Mouse (Mus musculus) limb, embryonic 13.5 days (tissue): ENCODE measurements around the gene Hrh1. TPM values are rescaled to one million over a fixed set of nuclear protein-coding genes. Genes with fewer than 3 reads are reported as not detected.

Experiments used
- ATAC-seq: fragments of 200-750 bp; cut with Nextera tagmentation; 2 replicates; pipeline ENCODE4 v1.8.0; 2017; ENCODE audit warnings: low read depth, moderate number of reproducible peaks, moderate TSS enrichment; ENCODE audit not compliant: low FRiP score
- H3K27ac ChIP-seq: fragments of 300-500 bp; sonication (generic); 2 replicates; pipeline ENCODE4 v1.5.1; 2015; ENCODE audit warnings: inconsistent platforms, mild to moderate bottlenecking, moderate library complexity
- H3K27me3 ChIP-seq: fragments of 300-500 bp; sonication (generic); 2 replicates; pipeline ENCODE4 v1.6.1; 2015; ENCODE audit warnings: mild to moderate bottlenecking, inconsistent platforms
- H3K36me3 ChIP-seq: fragments of 300-500 bp; sonication (generic); 2 replicates; pipeline ENCODE4 v1.6.1; 2015; ENCODE audit warnings: inconsistent platforms, mild to moderate bottlenecking, moderate library complexity
- H3K4me1 ChIP-seq: fragments of 300-500 bp; sonication (generic); 2 replicates; pipeline ENCODE4 v1.6.1; 2015; ENCODE audit warnings: inconsistent platforms
- H3K4me2 ChIP-seq: fragments of 300-500 bp; sonication (generic); replicated peaks from 2 replicates; pipeline ENCODE4 v1.6.1; 2015; ENCODE audit warnings: inconsistent platforms, mild to moderate bottlenecking, moderate library complexity
- H3K4me3 ChIP-seq: fragments of 300-500 bp; sonication (generic); 2 replicates; pipeline ENCODE4 v1.5.1; 2015; ENCODE audit warnings: moderate library complexity, mild to moderate bottlenecking, inconsistent platforms
- H3K9ac ChIP-seq: fragments of 300-500 bp; sonication (generic); 2 replicates; pipeline ENCODE4 v1.6.1; 2015; ENCODE audit warnings: mild to moderate bottlenecking, inconsistent platforms
- H3K9me3 ChIP-seq: fragments of 300-500 bp; sonication (generic); 2 replicates; pipeline ENCODE4 v1.6.1; 2016; ENCODE audit warnings: inconsistent platforms
- WGBS: fragments of 180-500 bp; shearing (Covaris S2); methylation state at CpG from one replicate; pipeline ENCODE4 v1.1.7; 2015; 5-methylcytosine and 5-hydroxymethylcytosine counted together
- polyA plus RNA-seq: library from polyadenylated mRNA; unstranded; fragments of >200 nt; fragmentation: Nextera tagmentation; extraction: Ambion mirVana; gene quantifications from 2 replicates; pipeline ENCODE4 v1.2.1, GENCODE M21; 2015

The Hrh1 gene
- polyA plus RNA-seq, 1 experiment from 2014 or later, result 0.27 TPM

DNA sequence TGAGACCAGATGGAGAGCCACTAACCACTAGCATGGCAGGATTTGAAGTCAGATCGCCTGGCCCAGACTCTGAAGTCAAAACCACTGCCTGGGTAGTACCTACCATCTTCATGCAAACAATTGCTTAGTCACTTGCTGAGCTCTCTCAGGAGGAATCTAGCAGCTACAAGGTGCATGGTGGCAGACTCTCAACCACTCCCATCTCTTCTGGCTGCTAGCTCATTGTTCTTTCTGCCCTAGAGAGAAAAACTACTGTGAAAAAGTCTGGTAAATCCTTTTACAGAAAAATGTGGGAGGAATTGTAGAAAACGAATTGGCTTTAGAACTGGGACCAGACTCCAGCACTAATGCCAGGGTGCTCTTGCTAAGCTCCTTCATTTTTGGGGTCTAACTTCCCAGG, 7.6 kb upstream of the Hrh1 start:
- Histone ChIP-seq H3K27ac (no peak overlapping the region), H3K27me3 (peaks cover 29% of the 10 kb centered on the region), H3K4me2 (no peak overlapping the region), H3K9me3 (no peaks in the 10 kb centered on the region), H3K4me1 (peaks cover 7% of the 10 kb centered on the region), H3K36me3 (no peaks in the 10 kb centered on the region), H3K9ac (no peak overlapping the region), H3K4me3 (no peak overlapping the region)
- 77% methylated on average over 2 of the region's 2 CpGs for WGBS
- ATAC-seq, result no peak

DNA sequence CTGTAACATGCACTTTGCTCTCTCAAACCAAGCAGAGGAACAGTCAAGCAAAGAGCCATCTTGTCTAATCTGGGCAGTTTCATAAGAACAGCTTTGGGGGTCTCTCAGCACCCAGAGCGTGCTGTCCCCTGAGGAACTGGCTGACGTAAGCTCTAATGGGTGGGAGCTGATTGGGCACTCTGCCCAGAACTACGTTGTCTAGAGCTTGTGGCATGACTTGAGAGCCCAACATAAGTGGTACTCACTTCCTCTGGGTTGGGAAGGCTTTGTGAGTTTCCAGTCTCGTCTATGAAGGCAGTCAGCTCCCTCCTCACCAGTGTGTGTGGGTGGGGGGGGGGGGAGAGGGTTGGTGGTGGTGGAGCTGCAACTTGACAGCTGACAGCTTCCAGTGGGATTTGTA, 2.8 kb upstream of the Hrh1 start:
- no peak for ATAC-seq
- H3K4me2 ChIP-seq, result no peak overlapping the region
- 73% methylated on average over 4 of the region's 4 CpGs for WGBS

DNA sequence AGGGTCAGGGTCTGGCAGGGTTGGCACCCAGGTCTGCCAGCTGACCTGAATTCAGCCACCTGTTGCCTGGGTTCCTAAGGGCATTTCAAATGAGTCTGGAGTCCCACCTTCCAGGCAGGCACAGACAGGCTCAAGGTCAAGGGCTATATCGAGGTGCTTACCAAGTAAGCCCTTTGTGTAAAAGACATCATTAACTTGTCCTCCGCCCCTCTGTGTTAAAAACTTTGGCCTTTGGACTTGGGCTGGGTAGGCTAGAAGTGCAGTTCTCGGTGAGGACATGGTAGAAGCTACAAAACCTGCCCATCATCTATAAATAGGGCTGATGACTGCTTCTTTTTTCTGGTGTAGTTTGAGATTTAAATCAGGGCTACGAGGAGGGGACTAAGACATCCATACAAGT, 1.1 kb upstream of the Hrh1 start:
- Histone ChIP-seq H3K27me3 (peaks cover 84% of the 10 kb centered on the region), H3K4me2 (no peak overlapping the region), H3K36me3 (no peaks in the 10 kb centered on the region), H3K4me3 (no peak overlapping the region), H3K9ac (no peak overlapping the region), H3K9me3 (no peaks in the 10 kb centered on the region), H3K4me1 (peaks cover 17% of the 10 kb centered on the region), H3K27ac (no peak overlapping the region)
- ATAC-seq, result no peak
- WGBS, result 67% methylated on average over 4 of the region's 4 CpGs

More for the DNA sequence above, 2.8 kb upstream of the Hrh1 start:
- Histone ChIP-seq H3K9me3 (no peaks in the 10 kb centered on the region), H3K36me3 (no peaks in the 10 kb centered on the region), H3K4me3 (no peak overlapping the region), H3K4me1 (peaks cover 17% of the 10 kb centered on the region), H3K27ac (no peak overlapping the region), H3K9ac (no peak overlapping the region), H3K27me3 (peaks cover 75% of the 10 kb centered on the region)

DNA sequence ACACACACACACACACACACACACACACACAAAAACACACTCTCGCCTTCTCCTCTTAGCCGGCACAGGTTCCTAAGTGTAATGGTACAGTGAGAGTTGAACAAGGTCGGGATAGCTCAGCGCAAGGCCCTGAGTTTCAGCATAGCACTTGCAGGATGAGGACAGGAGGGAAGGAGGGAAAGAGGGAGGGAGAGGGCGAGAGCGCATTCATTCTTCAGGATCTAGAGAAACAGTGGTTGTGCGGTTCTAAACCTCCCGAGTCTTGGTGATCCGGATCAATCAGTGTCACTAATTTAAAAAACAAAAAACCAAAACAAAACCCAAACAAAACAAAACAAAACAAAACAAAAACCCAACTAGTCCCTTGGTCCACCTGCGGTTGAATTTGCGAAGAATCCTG, 456 bp upstream of the Hrh1 start:
- no peak for ATAC-seq
- no peak overlapping the region for H3K9ac ChIP-seq

DNA sequence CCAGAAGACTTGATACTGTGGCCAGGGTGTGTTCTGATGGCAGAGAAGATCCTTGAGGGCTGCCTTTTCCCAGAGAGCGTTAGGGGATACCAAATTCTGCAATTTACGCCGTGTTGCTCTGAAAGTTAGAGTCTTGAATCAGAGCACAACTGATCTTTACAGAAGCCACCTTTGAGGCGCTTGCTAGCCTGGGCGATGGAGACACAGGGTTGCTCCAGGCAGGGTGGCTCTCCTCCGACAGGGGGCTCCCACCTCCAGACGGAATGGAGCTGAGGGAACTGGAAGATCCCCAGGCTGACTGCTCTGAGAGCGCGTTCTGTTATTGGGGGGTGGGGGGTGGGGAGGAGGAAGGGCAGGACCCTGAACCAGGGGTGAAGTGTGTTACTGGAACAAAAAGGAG, 890 bp downstream of the Hrh1 start:
- 6% methylated on average over 9 of the region's 9 CpGs for WGBS
- H3K9ac ChIP-seq, result no peak overlapping the region

More for the DNA sequence above, 456 bp upstream of the Hrh1 start:
- Histone ChIP-seq H3K36me3 (no peaks in the 10 kb centered on the region), H3K27ac (no peak overlapping the region), H3K4me1 (peaks cover 17% of the 10 kb centered on the region), H3K27me3 (peaks cover 91% of the 10 kb centered on the region), H3K9me3 (peaks cover 4% of the 10 kb centered on the region; the same call in 1 of the 2 replicates), H3K4me3 (peak overlapping the region; percentile 53), H3K4me2 (peak overlapping the region; percentile 97)
- WGBS, result 6% methylated on average over 11 of the region's 11 CpGs

DNA sequence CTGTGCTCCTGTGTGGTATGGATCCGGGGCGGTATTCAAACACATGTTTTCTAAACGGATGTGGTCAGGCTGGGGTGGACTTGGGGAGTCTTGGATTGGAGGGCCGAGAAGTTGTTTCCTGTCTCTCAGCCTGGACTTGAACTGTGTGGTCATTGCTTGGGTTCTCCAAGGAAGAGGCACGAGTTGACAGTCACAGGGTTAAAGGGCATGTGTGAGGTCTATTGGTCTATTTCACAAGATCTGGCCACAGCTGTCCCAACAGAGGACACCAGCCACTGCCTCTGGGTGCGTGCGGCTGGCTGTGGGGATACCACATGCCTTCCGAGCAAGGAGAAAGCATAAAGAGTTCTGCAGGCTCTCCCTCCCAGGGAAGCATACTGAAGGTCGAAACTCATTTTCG, 2.7 kb downstream of the Hrh1 start:
- Histone ChIP-seq H3K9ac (no peak overlapping the region), H3K4me2 (no peak overlapping the region), H3K4me1 (peaks cover 32% of the 10 kb centered on the region), H3K9me3 (peaks cover 8% of the 10 kb centered on the region; the same call in 1 of the 2 replicates), H3K36me3 (no peaks in the 10 kb centered on the region), H3K27me3 (peaks cover 76% of the 10 kb centered on the region), H3K4me3 (no peak overlapping the region), H3K27ac (no peak overlapping the region)
- WGBS, result 76% methylated on average over 10 of the region's 10 CpGs
- ATAC-seq, result no peak

More for the DNA sequence above, 890 bp downstream of the Hrh1 start:
- ATAC-seq, result no peak
- Histone ChIP-seq H3K4me1 (peaks cover 20% of the 10 kb centered on the region), H3K36me3 (no peaks in the 10 kb centered on the region), H3K9me3 (peaks cover 8% of the 10 kb centered on the region; the same call in 1 of the 2 replicates), H3K4me2 (peak overlapping the region; percentile 97), H3K27me3 (peaks cover 86% of the 10 kb centered on the region), H3K4me3 (peak overlapping the region; percentile 53), H3K27ac (no peak overlapping the region)

DNA sequence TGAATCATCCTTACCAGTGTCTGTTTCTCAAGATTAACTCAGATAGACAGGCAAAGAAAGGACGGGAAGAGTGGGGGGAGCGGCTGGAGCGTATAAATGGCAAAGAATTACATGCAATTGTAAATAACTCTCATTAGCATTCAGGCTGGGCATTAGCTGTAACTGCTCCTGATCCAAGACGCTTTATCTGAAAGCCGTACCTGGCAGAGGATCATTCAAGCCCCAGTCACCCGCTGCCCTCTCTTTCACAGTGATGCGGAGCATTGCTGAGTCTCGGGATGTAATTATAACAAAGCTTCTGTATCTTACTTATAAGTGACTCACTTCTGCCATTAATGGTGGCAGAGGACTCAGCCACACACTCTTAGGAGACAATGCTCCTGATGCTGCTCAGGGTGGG, 3.1 kb downstream of the Hrh1 start:
- H3K27me3 ChIP-seq, result peaks cover 71% of the 10 kb centered on the region

DNA sequence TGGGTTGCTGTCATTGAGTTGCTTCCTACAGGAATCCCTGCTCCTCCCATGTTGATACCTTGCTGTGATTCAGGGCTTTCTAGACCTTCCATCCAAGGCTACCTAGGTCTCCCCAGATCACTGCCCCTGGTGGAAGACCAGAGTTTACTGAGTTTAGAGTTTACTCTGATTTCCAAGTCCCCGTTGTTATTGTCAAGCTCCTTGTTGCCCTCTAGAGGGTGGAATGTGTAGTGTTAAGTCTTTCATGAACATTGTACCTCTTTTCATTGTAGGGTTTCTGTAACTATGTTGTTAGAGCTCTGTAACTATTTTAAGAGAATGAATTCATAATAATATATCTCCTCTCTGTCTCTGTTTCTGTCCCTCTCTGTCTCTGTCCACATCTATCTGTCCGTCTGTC, 4.4 kb downstream of the Hrh1 start:
- ATAC-seq, result no peak
- Histone ChIP-seq H3K4me3 (no peak overlapping the region), H3K27ac (no peak overlapping the region), H3K4me1 (peaks cover 32% of the 10 kb centered on the region), H3K9me3 (peaks cover 8% of the 10 kb centered on the region), H3K4me2 (no peak overlapping the region), H3K27me3 (peaks cover 58% of the 10 kb centered on the region), H3K9ac (no peak overlapping the region), H3K36me3 (no peaks in the 10 kb centered on the region)
- 85% methylated on average over 2 of the region's 2 CpGs for WGBS

More for the DNA sequence above, 3.1 kb downstream of the Hrh1 start:
- WGBS, result 87% methylated on average over 8 of the region's 8 CpGs
- Histone ChIP-seq H3K9me3 (peaks cover 8% of the 10 kb centered on the region; the same call in 1 of the 2 replicates), H3K36me3 (no peaks in the 10 kb centered on the region), H3K27ac (no peak overlapping the region), H3K4me2 (no peak overlapping the region), H3K9ac (no peak overlapping the region), H3K4me3 (no peak overlapping the region), H3K4me1 (peaks cover 32% of the 10 kb centered on the region)
- ATAC-seq, result no peak

DNA sequence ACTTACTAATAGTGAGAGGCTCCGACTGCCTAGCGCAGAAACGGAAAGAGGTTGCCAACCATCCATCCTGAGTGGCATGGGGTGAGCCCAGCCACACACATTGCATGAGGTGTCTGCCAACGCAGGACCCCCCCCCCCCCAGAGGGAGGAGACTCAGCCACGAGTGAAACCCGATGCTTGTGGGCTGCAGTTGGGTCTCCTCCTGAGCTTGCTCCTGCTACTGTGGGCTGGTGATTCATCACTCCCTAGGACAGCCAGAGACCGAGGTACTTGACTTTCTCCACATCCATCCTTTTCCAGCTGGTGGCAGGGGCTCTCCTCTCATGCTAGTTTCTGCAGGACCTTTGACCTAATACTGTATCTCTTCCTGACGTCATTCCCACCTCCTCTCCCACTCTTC, 5.9 kb downstream of the Hrh1 start:
- Histone ChIP-seq H3K4me2 (no peak overlapping the region), H3K36me3 (no peaks in the 10 kb centered on the region), H3K27me3 (peaks cover 55% of the 10 kb centered on the region), H3K4me1 (peaks cover 17% of the 10 kb centered on the region), H3K9ac (no peak overlapping the region), H3K27ac (no peak overlapping the region), H3K4me3 (no peak overlapping the region), H3K9me3 (peaks cover 8% of the 10 kb centered on the region)
- 41% methylated on average over 7 of the region's 8 CpGs for WGBS
- ATAC-seq, result no peak

DNA sequence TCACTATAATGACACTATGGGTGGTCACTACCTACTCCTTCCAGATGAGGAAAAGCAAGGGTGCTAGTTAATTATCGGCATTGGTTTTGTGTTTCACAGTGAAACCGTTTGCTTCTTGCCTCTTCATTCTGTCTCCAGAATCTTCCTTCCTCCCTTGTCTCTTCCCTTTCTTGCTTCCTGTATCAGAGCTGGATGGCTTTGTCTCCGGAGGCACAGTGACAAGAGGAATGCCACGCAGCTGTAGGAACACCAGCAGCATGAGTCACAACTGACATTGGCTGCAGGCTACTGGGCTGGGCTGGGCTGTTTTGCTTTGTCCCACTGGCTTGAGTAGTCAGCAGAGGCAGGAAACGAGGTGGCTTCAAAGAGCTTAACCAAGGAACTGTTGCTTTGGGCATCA, 6.4 kb downstream of the Hrh1 start:
- ATAC-seq, result no peak
- Histone ChIP-seq H3K27ac (no peak overlapping the region), H3K4me1 (peaks cover 15% of the 10 kb centered on the region), H3K4me3 (no peak overlapping the region), H3K36me3 (no peaks in the 10 kb centered on the region), H3K27me3 (peaks cover 53% of the 10 kb centered on the region), H3K9ac (no peak overlapping the region), H3K4me2 (no peak overlapping the region), H3K9me3 (peaks cover 8% of the 10 kb centered on the region)
- 55% methylated on average over 5 of the region's 5 CpGs for WGBS

DNA sequence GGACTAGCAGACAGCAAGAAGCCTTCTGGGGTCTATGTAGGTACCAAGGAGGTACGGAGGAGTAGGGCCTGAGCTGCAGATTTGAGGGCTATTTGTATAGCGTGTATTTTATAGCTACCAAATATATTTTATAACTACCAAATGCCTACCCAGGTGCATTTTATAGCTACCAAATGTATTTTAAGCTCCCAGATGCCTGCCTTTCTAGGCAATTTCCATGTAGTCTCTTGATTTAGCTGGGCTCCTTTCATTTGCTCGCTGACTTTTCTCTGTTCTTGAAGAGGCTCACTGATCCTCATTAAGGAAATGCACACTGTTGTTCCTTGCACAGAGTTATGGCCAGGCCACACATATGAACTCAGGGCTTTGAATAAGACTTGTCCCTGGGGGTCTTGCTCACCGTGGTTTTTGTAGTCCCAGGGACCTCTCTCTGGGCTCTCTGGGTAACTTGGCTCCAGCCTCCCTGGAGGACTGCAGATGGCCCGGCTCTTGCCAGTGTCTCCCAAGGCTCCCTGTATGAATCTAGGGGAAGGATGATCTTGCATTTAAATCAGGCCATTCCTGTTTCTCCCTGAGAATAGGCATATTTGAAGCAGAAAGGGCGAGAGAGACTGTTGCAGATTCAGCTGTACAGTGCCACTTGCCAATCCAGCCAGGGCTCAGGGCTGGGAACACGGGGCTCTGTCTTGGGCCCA, 7.2 kb downstream of the Hrh1 start:
- H3K4me1 ChIP-seq, result peaks cover 15% of the 10 kb centered on the region
- 0 out of 2 replicates have a peak overlapping the region, but pooled peaks have one; percentile 25 for H3K9ac ChIP-seq
- H3K4me3 ChIP-seq, result no peak overlapping the region
- H3K9me3 ChIP-seq, result peaks cover 8% of the 10 kb centered on the region
- WGBS, result 55% methylated on average over 7 of the region's 7 CpGs
- ATAC-seq, result no peak
- H3K27me3 ChIP-seq, result peaks cover 49% of the 10 kb centered on the region
- no peak overlapping the region for H3K27ac ChIP-seq
- H3K36me3 ChIP-seq, result no peaks in the 10 kb centered on the region
- H3K4me2 ChIP-seq, result no peak overlapping the region

DNA sequence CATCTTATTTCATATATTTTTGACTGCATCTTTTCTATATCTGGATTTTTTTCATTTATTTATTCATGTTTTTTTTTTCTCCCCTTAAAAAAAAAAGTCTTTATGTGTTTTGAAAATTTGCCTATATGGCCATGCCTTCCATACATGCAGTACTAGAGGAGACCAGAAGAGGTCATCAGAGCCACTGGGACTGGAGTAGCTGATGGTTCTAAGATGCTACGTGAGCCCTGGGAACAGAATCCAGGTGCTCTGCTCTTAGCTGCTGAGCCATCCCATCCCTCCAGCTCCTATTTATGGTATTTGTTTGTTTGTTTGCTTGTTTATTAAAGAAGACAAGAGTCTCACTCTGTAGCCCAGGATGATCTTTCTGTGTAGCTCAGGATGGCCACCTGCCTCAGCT, 8.9 kb downstream of the Hrh1 start:
- H3K4me2 ChIP-seq, result no peak overlapping the region
- no peak overlapping the region for H3K27ac ChIP-seq
- peaks cover 39% of the 10 kb centered on the region for H3K27me3 ChIP-seq
- H3K9me3 ChIP-seq, result peaks cover 8% of the 10 kb centered on the region
- WGBS, result 38% methylated on average over 1 of the region's 1 CpGs
- H3K4me3 ChIP-seq, result no peak overlapping the region
- peaks cover 15% of the 10 kb centered on the region for H3K4me1 ChIP-seq
- H3K36me3 ChIP-seq, result no peaks in the 10 kb centered on the region
- H3K9ac ChIP-seq, result no peak overlapping the region
- ATAC-seq, result no peak

DNA sequence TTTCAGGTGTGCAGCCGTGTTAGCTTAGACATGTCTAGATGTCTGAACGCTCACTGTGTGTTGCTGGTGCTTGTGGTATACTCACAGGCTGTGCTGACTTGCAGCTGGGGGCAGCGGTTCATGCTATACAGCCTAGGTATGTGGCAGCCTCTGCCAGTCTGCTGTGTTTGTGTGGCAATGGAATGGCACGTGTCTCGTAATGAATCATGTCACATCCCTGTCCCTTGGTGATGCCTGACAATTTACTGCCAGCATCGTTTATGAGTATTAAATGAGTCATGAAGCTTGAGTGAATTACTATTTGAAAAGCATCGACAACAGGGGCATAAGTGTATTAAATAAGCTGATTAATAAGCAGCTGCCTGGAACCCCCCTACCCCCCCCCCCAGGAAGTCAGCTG, 9.3 kb downstream of the Hrh1 start:
- H3K4me2 ChIP-seq, result no peak overlapping the region
- WGBS, result 86% methylated on average over 7 of the region's 7 CpGs
- no peaks in the 10 kb centered on the region for H3K36me3 ChIP-seq
- peaks cover 35% of the 10 kb centered on the region for H3K27me3 ChIP-seq
- H3K4me1 ChIP-seq, result peaks cover 15% of the 10 kb centered on the region
- H3K27ac ChIP-seq, result no peak overlapping the region
- no peak overlapping the region for H3K9ac ChIP-seq
- no peak overlapping the region for H3K4me3 ChIP-seq
- no peak for ATAC-seq
- peaks cover 5% of the 10 kb centered on the region for H3K9me3 ChIP-seq
